Mouse (Mus musculus): ENCODE results near the gene Prdm11. TPM values are rescaled to one million over a fixed set of nuclear protein-coding genes. Genes with fewer than 3 reads are reported as not detected.

The Prdm11 gene
- polyA plus RNA-seq, 1 experiment: 4.3 TPM

DNA sequence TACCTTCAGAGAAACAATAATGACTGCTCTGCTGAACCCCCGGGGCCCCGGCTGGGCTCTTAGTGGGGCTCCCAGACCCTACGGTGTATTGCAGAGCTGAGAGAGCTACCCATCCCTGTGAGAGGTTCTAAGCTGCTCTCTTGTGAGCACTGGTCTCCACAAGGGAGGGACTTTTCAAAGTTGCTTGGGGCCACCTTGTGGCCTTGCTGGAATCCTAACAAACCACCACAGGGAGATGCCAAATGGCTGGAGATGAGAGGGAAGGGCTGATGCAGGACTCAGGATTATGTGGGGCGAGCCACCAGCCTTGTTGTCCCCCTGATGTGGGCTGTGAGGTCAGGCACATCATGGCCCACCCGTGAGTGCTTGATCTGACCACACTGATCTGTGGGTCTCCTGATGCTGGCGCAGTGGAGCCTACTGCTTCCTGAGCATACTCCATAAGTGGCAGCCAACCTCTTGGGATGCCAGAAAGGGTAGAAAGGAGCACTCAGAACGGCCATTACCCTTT, 58.8 kb downstream of the Prdm11 start:
- H3K36me3 ChIP-seq (ENCODE audit: control insufficient read depth, insufficient read depth, low read length): no peaks in the 10 kb centered on the region

DNA sequence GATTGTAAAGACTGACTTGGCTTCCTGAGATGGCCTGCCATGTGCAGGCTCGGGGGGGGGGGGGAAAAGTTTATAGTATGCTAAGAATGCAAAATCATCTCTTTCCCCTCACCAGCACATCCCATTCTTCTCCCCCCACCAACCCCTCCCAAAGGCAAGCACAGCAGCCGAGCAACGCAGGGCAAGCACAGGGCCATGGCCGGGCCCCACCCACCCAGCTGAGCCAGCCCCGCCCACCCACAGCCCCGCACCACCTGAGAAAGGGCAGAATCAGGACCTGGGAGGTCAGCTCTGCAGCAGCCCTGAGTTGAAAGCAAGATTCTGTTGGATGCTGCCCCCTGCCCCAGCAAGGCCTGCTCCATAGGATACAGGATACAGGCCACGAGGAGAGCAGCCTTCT, 60.4 kb downstream of the Prdm11 start:
- H3K27ac ChIP-seq (ENCODE audit: control insufficient read depth, insufficient read depth, low read depth, low read length): no peak overlapping the region
- no peak for TF ChIP-seq CTCF (IDR thresholded peaks at IDR 0.05; ENCODE audit: control insufficient read depth, insufficient read depth, insufficient replicate concordance, low read depth, low read length)
- H3K4me1 ChIP-seq (ENCODE audit: control insufficient read depth, insufficient read depth, low read length): peaks cover 8% of the 10 kb centered on the region
- H3K27me3 ChIP-seq (ENCODE audit: control insufficient read depth, insufficient read depth, low read length): no peaks in the 10 kb centered on the region
- no peak overlapping the region for H3K4me3 ChIP-seq (ENCODE audit: control insufficient read depth, low read depth, low read length)
- no peaks in the 10 kb centered on the region for H3K36me3 ChIP-seq (ENCODE audit: control insufficient read depth, insufficient read depth, low read length)

More for the DNA sequence above, 58.8 kb downstream of the Prdm11 start:
- Histone ChIP-seq H3K27ac (ENCODE audit: control insufficient read depth, insufficient read depth, low read depth, low read length) (no peak overlapping the region), H3K4me1 (ENCODE audit: control insufficient read depth, insufficient read depth, low read length) (peaks cover 8% of the 10 kb centered on the region), H3K4me3 (ENCODE audit: control insufficient read depth, low read depth, low read length) (no peak overlapping the region), H3K27me3 (ENCODE audit: control insufficient read depth, insufficient read depth, low read length) (no peaks in the 10 kb centered on the region)
- no peak for TF ChIP-seq POLR2A (IDR thresholded peaks at IDR 0.05; ENCODE audit: control insufficient read depth, low read depth, low read length)
- no peak for TF ChIP-seq CTCF (IDR thresholded peaks at IDR 0.05; ENCODE audit: control insufficient read depth, insufficient read depth, insufficient replicate concordance, low read depth, low read length)

DNA sequence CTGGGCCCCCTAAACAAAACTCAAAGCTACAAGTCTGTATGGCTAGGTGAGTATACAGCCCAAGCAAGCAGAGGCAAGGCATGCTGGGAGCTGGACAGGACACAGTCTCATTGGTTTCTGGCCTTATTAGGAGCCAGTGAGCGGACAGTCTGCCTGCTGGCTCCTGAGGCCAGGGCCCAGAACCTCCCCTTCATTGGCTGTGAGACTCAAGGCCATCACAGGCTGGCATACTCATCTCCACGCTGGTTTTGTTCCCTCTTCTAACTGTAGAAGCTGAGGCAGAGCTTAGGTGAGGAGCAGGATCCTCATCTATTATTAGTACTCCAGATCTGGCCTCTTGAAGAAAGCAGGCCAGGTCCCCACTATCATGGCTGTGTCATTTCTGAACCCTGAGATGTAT, 60.8 kb downstream of the Prdm11 start:
- no peaks in the 10 kb centered on the region for H3K36me3 ChIP-seq (ENCODE audit: control insufficient read depth, insufficient read depth, low read length)
- no peak for TF ChIP-seq CTCF (IDR thresholded peaks at IDR 0.05; ENCODE audit: control insufficient read depth, insufficient read depth, insufficient replicate concordance, low read depth, low read length)
- TF ChIP-seq POLR2A (IDR thresholded peaks at IDR 0.05; ENCODE audit: control insufficient read depth, low read depth, low read length): no peak
- H3K27me3 ChIP-seq (ENCODE audit: control insufficient read depth, insufficient read depth, low read length): no peaks in the 10 kb centered on the region
- no peak overlapping the region for H3K4me3 ChIP-seq (ENCODE audit: control insufficient read depth, low read depth, low read length)
- H3K27ac ChIP-seq (ENCODE audit: control insufficient read depth, insufficient read depth, low read depth, low read length): no peak overlapping the region
- H3K4me1 ChIP-seq (ENCODE audit: control insufficient read depth, insufficient read depth, low read length): peaks cover 4% of the 10 kb centered on the region

DNA sequence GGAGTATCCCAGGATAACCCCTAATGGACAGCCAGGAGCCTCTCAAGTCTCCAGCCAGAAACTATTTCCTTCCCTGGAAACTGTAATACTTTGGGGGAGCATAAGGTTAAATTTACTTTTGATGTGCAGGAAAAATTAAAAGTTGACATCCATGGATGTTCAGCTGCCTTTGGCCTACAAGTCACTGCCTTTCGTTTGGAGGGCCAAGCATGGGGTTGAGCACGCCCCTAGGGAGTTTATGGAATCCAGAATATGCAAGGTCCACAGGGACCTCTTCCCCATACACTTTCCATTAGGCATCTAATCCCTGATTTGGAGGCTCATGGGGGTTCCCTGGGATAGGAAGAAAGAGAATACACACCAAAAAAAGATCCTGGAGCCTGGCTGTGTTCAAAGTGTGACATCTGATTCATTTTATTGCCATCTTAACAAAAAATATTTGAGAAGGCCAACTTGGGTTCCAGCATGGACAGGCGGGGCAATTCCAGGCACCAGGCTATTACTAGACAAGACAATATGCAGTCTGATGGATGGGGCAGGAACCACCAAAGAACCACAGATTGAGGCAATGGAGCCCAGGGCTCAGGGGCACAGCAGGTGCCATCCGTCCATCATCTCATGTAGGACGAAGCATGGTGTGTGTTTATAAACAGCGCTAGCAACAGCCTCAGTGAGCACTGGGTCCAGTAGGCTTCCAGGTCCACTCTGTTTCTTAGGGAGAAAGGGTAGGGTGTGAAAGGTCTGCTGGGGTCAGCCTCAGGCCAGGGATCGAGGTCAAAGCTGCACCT, 61.5 kb downstream of the Prdm11 start:
- no peaks in the 10 kb centered on the region for H3K36me3 ChIP-seq (ENCODE audit: control insufficient read depth, insufficient read depth, low read length)
- H3K27ac ChIP-seq (ENCODE audit: control insufficient read depth, insufficient read depth, low read depth, low read length): no peak overlapping the region
- TF ChIP-seq POLR2A (IDR thresholded peaks at IDR 0.05; ENCODE audit: control insufficient read depth, low read depth, low read length) (no peak), CTCF (IDR thresholded peaks at IDR 0.05; ENCODE audit: control insufficient read depth, insufficient read depth, insufficient replicate concordance, low read depth, low read length) (no peak)
- H3K27me3 ChIP-seq (ENCODE audit: control insufficient read depth, insufficient read depth, low read length): no peaks in the 10 kb centered on the region
- no peaks in the 10 kb centered on the region; the same call in none of the 2 replicates for H3K4me1 ChIP-seq (ENCODE audit: control insufficient read depth, insufficient read depth, low read length)
- no peak overlapping the region for H3K4me3 ChIP-seq (ENCODE audit: control insufficient read depth, low read depth, low read length)

DNA sequence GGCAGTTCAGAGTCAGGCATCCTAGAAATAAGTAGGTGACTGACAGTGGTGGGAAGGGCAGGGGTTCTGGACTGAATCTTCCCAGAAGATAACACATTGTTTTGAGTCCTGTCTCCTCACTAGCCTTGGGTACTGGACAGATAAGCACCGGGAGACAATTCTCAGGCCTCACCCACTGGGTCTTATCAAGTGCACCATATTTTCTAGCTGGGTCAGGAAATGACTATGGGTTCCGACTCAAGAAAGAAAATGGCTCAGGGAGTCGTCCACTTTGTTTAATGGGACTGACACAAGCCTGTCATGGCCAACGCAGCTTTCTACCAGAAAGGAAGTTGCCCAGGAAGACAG, 62.7 kb downstream of the Prdm11 start:
- H3K4me3 ChIP-seq (ENCODE audit: control insufficient read depth, low read depth, low read length): no peak overlapping the region
- no peak overlapping the region for H3K27ac ChIP-seq (ENCODE audit: control insufficient read depth, insufficient read depth, low read depth, low read length)
- no peaks in the 10 kb centered on the region for H3K36me3 ChIP-seq (ENCODE audit: control insufficient read depth, insufficient read depth, low read length)
- no peaks in the 10 kb centered on the region for H3K27me3 ChIP-seq (ENCODE audit: control insufficient read depth, insufficient read depth, low read length)
- no peak for TF ChIP-seq CTCF (IDR thresholded peaks at IDR 0.05; ENCODE audit: control insufficient read depth, insufficient read depth, insufficient replicate concordance, low read depth, low read length)
- no peak for TF ChIP-seq POLR2A (IDR thresholded peaks at IDR 0.05; ENCODE audit: control insufficient read depth, low read depth, low read length)
- H3K4me1 ChIP-seq (ENCODE audit: control insufficient read depth, insufficient read depth, low read length): no peaks in the 10 kb centered on the region; the same call in 1 of the 2 replicates

DNA sequence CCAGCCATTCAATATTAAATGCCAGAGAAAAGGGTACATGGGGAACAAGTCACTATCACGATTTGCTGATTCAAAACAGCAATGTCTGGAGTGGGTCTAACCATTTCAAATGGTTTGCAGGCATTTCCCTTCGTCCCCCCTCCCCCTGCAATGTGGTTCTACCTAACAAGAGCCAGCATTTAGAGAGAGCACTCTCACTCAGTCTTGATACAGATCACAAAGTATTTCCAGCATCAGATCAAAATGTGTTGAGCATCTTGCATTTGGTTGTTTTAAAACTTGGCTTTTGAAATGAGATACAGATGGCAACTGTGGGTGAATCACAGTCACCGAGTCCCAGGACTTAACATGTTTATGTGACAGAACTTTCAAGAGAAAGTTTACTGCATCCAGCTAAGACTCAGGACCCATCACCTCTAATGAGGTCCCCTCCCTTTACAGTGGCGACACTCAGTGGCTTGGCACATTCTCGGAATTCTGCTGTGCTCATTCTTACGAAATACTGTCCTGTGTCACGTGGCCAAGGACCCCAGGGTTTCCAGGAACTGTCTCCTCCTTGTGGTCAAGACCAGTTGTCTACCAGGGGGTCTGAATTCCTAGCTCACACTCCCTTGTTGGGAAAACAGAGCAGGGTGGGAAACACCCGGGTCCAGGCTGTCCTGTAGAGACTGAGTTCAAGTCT, 63.2 kb downstream of the Prdm11 start:
- H3K27me3 ChIP-seq (ENCODE audit: control insufficient read depth, insufficient read depth, low read length): no peaks in the 10 kb centered on the region
- H3K4me3 ChIP-seq (ENCODE audit: control insufficient read depth, low read depth, low read length): no peak overlapping the region
- no peaks in the 10 kb centered on the region for H3K36me3 ChIP-seq (ENCODE audit: control insufficient read depth, insufficient read depth, low read length)
- TF ChIP-seq POLR2A (IDR thresholded peaks at IDR 0.05; ENCODE audit: control insufficient read depth, low read depth, low read length): no peak
- TF ChIP-seq CTCF (IDR thresholded peaks at IDR 0.05; ENCODE audit: control insufficient read depth, insufficient read depth, insufficient replicate concordance, low read depth, low read length): no peak
- no peaks in the 10 kb centered on the region; the same call in 1 of the 2 replicates for H3K4me1 ChIP-seq (ENCODE audit: control insufficient read depth, insufficient read depth, low read length)
- H3K27ac ChIP-seq (ENCODE audit: control insufficient read depth, insufficient read depth, low read depth, low read length): no peak overlapping the region

DNA sequence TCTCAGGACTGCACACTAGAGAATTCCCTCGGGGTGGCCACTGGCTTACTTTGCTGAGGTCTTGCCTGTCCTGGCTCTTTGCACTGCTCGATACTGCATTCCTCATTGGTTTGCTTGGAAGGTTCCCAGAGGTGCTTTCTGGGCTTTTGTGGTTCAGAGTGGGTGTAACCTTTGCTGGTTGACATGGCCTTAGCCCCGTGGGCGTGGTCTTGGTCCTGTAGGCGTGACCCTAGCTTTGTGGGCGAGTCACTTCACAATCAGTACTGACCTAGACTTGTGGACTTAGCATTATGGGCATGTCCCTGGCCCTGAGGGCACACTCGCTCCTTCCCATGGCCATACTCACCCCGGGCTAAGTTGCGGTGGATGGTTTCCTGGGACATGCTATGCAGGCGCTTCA, 65.8 kb downstream of the Prdm11 start:
- no peak overlapping the region for H3K27ac ChIP-seq (ENCODE audit: control insufficient read depth, insufficient read depth, low read depth, low read length)
- no peaks in the 10 kb centered on the region for H3K27me3 ChIP-seq (ENCODE audit: control insufficient read depth, insufficient read depth, low read length)
- no peak overlapping the region for H3K4me3 ChIP-seq (ENCODE audit: control insufficient read depth, low read depth, low read length)
- no peaks in the 10 kb centered on the region; the same call in 1 of the 2 replicates for H3K4me1 ChIP-seq (ENCODE audit: control insufficient read depth, insufficient read depth, low read length)
- no peaks in the 10 kb centered on the region for H3K36me3 ChIP-seq (ENCODE audit: control insufficient read depth, insufficient read depth, low read length)
- TF ChIP-seq POLR2A (IDR thresholded peaks at IDR 0.05; ENCODE audit: control insufficient read depth, low read depth, low read length): no peak
- TF ChIP-seq CTCF (IDR thresholded peaks at IDR 0.05; ENCODE audit: control insufficient read depth, insufficient read depth, insufficient replicate concordance, low read depth, low read length): no peak

Data from testis, adult 2 months (tissue).